Mouse (Mus musculus) cerebellum, postnatal 14 days (tissue): ENCODE measurements around the gene Apba2.

Experiments used
- DNase-seq, 2 experiments: peaks; one replicate each; pipeline ENCODE4 v3.0.0; 2021; ENCODE audit warnings: mixed read lengths in 2 of 2

Apba2 gene

GRCm38 (mm10) chr7:64588636-64589389 is 87.3 kb downstream of the Apba2 start:
- DNase-seq = peak in 1 of 2 experiments; percentile 55

GRCm38 (mm10) chr7:64595256-64595655 is 93.8 kb downstream of the Apba2 start:
- DNase-seq = no peak

- DNase-seq = no peak
Measured at GRCm38 (mm10) chr7:64596652-64597051, 95.1 kb downstream of the Apba2 start.

- peak; percentile 56 to 64 for DNase-seq
Measured at GRCm38 (mm10) chr7:64609866-64610265, 108.4 kb downstream of the Apba2 start.

- peak in 1 of 2 experiments; percentile 62 for DNase-seq
Measured at GRCm38 (mm10) chr7:64610875-64611274, 109.4 kb downstream of the Apba2 start.

GRCm38 (mm10) chr7:64619261-64619660 is 117.8 kb downstream of the Apba2 start:
- DNase-seq = no peak

GRCm38 (mm10) chr7:64626494-64626893 is 125.0 kb downstream of the Apba2 start:
- no peak for DNase-seq

- DNase-seq = peak; percentile 62 to 67
Measured at GRCm38 (mm10) chr7:64627972-64628655, 126.6 kb downstream of the Apba2 start.

GRCm38 (mm10) chr7:64630697-64631096 is 129.2 kb downstream of the Apba2 start:
- DNase-seq = no peak

- DNase-seq = peak; percentile 77 to 84
Measured at GRCm38 (mm10) chr7:64631131-64631530, 129.6 kb downstream of the Apba2 start.

GRCm38 (mm10) chr7:64631781-64632351 is 130.4 kb downstream of the Apba2 start:
- peak; percentile 35 to 57 for DNase-seq

- no peak for DNase-seq
Measured at GRCm38 (mm10) chr7:64633182-64633581, 131.7 kb downstream of the Apba2 start.

GRCm38 (mm10) chr7:64633916-64634315 is 132.4 kb downstream of the Apba2 start:
- DNase-seq = no peak

GRCm38 (mm10) chr7:64634482-64634881 is 133.0 kb downstream of the Apba2 start:
- DNase-seq = no peak

- DNase-seq = no peak
Measured at GRCm38 (mm10) chr7:64638922-64639321, 137.4 kb downstream of the Apba2 start.

GRCm38 (mm10) chr7:64640651-64641050 is 139.1 kb downstream of the Apba2 start:
- peak; percentile 71 to 78 for DNase-seq

- no peak for DNase-seq
Measured at GRCm38 (mm10) chr7:64642903-64643302, 141.4 kb downstream of the Apba2 start.

GRCm38 (mm10) chr7:64645458-64645857 is 144.0 kb downstream of the Apba2 start:
- DNase-seq = no peak

GRCm38 (mm10) chr7:64646046-64646445 is 144.5 kb downstream of the Apba2 start:
- DNase-seq = peak; percentile 43 to 52

- no peak for DNase-seq
Measured at GRCm38 (mm10) chr7:64648947-64649607, 147.6 kb downstream of the Apba2 start.

- no peak for DNase-seq
Measured at GRCm38 (mm10) chr7:64651963-64652362, 150.5 kb downstream of the Apba2 start.

- DNase-seq = no peak
Measured at GRCm38 (mm10) chr7:64656787-64657186, 155.3 kb downstream of the Apba2 start.

GRCm38 (mm10) chr7:64658914-64659313 is 157.4 kb downstream of the Apba2 start:
- no peak for DNase-seq
